Mouse (Mus musculus): ENCODE results near the gene Hsd11b1.

- TF ChIP-seq POLR2A (IDR thresholded peaks at IDR 0.05; ENCODE audit: low read depth, low read length) (no peak), CTCF (IDR thresholded peaks at IDR 0.05; ENCODE audit: extremely low read depth, insufficient read length, insufficient replicate concordance, low read depth, low read length) (no peak)
Observed at GRCm38 (mm10) chr1:193229570-193229969, 34.3 kb downstream of the Hsd11b1 start.
